Mouse (Mus musculus): ENCODE results near the gene Actr1b.

The Actr1b gene

GRCm38 (mm10) chr1:36656233-36656632 lies 58.0 kb downstream of the Actr1b start:
- DNase-seq (ENCODE audit: low read depth, low spot score): no peak

- no peak for DNase-seq (ENCODE audit: low read depth, low spot score)
These were observed 59.2 kb downstream of the Actr1b start for GRCm38 (mm10) chr1:36655039-36655438.
